Mouse (Mus musculus) cerebellum, postnatal 36 days (tissue): ENCODE measurements around the gene Crhr1.

Experiments used
- DNase-seq, 2 experiments: peaks; one replicate each; pipeline ENCODE4 v3.0.0; 2021 to 2022; ENCODE audit warnings: mixed read lengths in 2 of 2

The Crhr1 gene

DNA sequence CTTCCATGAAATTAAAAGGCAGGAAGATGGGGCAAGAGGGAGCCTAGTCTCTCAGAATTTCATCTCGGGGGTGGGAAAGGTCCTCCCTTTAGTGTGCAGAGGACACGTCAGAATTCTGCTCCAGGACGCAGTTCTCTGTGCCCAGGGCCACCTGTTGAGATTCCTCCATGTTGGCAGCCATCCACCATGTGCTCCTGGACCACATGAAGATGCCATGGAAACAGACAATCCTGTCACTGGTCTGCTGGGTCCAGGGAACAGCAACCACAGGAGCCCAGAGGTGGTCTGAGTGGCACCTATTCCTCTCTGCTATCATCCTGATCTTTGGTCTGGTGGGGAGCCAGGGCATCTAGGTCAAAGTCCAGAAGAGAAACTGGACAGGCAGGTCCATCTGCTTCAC is 6.3 kb downstream of the Crhr1 start:
- DNase-seq, result peak; percentile 55 to 62

DNA sequence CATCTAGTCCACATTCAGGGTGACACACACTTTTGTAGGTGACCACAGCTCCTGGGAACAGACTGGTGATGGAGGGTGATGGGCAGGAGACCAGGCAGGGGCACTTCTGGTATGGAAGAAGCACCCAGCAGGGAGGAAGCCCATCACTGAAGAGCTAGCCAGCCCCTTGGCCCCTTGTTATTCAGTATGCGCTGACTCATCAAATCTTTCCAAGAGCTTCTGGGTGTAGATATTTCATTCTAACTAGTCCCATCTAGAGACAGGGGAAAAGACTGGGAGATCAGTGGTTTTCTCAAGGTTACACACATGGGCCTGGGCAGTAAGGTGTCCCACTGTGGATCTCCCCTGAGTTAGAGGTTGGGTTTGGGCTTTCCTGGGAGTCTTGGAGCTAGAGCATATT is 12.3 kb downstream of the Crhr1 start:
- DNase-seq, result no peak

DNA sequence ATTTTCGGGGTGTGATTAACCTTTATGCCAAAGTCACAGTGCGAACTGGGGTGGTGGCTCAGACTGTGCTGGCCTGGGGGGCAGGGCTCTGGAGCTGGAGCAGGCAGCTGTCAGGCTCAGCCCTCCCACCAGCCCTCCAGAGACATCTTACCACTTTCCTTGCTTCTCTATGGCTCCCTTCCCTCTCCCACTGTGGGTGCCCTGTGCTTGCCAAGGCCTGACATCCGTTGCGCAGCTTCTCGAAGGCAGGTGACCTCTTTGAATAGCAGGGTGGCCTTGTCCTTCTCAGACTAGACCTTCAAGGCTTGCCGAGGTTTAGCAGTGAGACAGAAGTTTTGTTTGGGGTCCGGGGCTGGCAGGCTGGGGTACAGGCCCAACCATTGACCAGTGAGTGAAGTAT is 16.1 kb downstream of the Crhr1 start:
- DNase-seq, result peak; percentile 66 to 71

DNA sequence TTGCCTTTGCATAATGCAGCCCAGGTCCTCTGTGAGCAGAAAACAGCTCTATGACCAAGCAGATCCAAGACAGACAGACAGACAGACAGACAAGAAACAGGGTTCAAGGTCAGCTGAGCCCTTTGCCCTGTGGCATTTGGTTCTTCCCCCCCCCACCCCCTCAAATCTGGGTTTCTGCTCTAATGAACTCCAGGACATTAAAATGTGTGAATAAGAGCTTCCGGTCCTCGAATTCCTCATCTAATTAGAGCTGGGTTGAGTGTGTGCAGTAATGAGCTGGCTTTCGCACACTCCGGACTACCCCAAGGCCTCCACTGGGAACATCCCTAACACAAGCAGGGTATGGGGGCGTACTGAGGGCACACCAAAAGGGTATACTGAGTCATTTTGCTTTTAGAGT is 18.3 kb downstream of the Crhr1 start:
- no peak for DNase-seq

DNA sequence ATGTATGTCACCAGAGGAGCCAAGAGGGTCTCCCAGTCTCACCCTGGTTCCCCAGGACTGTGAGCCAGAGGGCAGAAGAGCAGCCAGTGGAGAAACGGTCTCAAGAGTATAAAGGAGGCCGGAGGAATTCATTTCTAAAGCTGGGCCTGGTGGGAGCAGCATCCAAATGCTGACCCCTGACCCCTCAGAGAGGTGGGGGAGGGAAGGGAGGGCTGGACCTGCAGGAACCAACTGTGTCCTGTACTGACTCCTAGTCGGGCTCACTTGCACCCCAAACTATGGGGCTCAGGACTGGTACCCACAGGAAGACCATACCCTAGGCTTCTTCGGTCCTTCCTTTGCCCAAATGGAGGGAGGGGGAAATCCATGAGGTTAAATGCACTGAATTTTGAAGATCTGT is 21.7 kb downstream of the Crhr1 start:
- no peak for DNase-seq

DNA sequence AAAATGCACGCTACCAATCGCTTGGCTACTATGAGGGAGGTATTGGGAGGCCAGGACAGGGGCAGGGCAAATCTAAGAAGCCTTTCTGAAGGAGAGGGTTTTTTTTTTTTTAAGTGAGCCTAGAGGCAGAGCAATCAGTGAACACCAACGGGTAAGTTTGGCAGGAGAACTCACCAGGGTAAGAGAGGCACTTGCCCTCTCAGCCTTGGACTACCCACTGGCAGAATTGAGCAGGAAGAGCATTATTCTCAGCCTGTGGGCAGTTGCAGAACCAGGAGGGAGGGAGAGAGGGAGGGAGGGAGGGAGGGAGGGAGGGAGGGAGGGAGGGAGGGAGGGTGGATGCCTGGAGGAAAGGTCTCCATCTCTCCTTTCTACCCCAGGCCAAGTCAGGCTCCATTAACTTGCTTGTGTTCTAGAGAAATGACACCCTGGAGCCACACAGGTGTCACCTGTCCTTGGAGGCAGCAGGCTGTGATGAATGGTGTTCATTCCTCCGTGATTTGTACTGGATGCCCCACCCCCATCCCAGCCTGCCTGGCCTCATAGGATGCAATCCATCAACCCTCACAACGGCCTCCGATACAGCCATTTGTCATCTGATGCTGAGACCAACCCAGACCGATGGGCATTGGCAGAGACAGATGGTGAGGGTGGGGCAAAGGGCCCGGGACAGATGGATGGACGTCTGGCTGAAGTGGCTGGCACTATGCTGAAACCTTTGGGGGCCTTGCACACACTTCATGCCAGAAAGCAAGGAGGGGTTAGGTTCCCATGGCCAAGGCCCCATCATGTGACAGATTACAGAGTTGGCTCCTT is 22.4 kb downstream of the Crhr1 start:
- peak; percentile 96 for DNase-seq

DNA sequence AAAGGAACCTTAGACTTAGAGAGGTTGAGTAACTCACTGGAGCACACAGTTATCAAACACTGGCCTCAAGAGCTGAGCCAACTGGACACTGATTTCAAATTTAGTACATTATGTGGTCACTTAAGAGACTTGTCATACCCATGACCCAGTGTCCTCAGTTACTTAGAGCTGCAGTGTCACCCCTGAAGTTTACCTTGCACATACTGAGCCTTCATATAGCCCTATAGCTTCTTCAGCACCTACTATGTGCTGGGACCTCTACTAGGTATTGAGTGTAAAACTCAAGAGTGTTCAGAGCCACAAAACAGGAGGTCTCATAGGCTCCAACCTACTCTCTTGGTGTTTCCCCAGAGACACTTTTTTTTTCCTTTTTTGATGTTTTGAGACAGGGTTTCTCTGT is 23.2 kb downstream of the Crhr1 start:
- DNase-seq, result no peak

DNA sequence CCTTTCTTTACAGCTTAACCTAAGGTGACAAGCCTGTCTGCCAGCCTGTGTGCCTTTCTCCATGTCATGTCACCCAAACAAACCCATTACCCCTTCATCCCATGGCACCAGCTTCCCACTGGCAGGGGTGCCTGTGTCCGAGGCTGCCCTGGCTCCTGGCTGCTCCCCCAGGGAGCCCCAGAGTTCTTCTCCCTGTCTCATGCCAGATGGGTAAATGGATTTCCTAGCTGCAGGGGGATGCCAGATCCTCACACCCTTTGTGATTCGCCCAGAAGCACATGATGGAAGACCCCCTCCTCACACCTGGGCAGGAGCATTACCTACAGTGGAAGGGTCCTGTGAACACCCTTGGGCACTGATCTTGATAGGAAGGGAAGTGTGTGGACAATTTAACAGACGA is 23.7 kb downstream of the Crhr1 start:
- DNase-seq, result no peak

DNA sequence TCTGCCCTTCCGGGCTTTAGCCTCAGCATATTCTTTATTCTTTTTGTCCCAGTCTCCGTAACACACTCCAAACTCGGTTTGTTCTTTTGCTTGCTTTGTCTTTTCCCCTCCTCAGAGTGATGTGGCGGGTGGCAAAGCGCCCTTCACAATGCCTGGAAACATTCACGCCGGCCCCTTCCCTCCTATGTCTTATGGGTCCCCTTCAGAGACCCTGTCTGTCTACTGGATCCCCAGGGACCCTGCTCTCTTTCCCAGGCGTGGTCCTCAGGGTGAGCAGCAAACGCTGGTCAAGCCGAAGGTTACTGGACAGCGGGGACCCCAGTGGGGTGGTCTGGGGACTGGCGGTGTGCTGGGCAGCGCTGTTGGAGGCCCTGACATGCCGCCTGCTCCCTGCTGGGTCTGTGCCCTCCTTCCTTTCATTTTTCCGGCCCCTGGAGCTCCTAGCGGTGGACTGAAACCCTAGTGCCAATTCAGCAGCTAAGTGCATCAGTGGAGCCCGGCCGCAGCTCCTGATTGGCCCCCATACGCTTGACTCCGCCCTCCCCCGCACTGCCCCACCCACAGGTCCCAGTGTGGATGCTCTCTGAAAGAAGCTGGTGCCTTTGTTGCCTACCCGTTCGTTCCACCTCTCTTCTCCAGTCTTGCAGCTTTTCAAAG is 25.1 kb downstream of the Crhr1 start:
- DNase-seq, result peak; percentile 87 to 91

DNA sequence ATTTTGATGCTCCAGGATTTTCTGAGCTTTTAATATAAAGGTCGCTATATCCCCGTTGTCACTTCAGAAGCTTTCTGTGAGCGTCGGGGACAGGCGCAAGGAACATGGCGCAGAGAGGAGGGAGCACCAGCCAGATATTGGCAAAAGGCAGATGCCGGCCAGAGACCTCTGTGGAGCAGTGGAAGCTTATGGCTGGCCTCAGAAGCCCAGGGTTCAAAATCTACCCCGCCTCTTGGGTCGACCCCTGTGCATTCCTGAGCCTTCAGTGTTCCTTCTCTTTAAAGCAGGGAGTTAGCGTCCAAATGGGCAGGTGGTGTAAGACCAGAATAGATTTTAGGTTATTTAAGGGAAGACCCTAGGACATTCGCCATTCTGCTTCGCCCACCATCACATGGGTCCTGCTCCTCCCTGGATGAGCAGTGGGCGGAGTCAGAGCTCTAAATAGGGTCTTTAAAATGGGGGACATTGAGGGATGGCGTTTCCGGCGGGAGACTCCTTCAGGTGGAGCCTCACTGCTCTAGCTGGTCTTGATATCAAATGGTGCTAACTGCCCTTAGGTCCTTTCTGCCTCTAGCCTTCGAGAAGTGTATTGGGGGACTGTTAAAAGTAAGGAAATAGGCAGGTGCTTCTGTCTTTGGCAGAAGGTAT is 25.7 kb downstream of the Crhr1 start:
- DNase-seq, result no peak

DNA sequence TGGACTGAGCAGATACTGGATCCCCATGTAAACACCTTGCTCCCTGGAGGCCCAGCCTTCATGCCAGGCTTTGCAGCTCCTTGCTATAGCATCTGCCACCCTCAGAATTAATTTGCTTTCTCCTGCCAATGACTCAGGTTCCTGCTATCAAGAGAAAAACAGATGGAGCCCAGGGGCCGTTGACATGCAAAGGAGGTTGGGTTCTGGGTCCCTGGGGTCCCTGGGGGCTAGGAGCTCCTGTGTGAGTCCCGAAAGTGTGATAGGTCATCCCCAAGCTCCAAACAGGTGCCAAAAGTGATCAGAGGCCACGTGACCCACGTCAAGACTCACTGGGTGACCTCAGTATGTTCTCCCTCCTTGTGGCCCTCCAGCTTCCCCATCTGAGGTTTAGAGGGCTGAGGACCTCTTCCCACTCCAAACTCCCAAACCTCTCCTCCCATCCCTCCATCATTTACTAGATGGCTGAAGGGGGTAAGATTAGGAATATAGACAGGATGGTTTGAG is 27.2 kb downstream of the Crhr1 start:
- DNase-seq, result no peak

DNA sequence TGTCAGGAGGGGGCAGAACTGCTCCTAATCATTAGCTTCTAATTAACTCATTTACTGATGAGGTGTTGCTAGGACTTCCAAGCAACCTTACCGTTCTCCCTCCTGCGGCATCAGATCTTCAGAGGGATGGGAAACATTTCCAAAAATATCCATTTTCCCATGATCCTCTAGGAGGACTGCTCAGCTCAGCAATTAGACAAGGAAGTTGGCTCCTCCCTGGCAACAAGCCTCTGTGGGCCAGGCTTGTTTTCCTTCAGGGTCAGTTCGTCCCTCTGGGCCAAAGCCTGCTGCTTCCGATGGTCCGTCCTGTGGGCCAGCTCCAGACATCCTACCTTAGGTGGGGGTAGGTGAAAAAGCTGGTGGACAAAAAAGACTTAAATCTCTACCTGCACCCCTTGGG is 28.5 kb downstream of the Crhr1 start:
- no peak for DNase-seq

DNA sequence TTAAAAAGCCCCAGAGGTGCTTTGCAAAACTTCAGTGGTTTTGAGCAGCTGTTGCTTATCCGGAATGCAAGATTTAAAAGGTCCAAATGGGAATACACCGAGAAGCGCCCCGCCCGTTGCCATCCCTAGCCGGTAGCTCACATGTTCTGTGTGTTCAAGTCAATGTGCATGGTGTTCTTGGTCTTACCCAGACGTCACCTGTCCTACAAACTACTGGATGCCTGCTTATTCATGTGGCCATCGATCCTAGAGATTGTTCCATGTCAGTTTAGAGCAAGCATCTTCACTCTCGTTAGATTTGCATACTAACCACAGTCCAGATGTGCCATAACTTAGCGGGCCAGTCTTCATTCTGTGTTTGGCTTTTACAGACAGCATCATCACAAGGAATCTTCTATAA is 31.6 kb downstream of the Crhr1 start:
- no peak for DNase-seq

DNA sequence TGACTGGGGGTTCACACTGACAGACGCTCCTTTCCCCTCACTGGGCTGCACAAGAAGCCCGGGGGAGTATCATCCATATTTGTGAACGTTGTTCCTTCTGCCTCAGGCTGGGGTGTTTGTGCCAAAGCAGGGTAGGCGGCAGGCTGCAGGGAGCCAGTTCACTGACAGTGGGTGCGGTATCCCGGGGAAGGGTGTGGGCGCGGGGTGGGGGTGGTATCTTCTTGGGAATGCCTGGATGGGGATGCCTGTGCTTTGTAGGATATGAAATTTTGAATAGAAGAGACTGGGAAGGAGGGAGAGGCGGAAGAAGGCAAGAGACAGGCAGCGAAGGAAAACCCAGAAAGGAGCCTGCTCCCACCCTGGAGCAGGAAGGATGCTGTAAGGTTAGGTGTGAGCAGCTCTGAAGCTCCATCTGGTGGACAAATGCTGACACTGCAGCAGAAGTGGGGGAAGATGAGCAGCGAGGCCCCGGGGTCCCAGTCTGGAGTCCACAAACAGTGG is 38.7 kb downstream of the Crhr1 start:
- peak; percentile 83 to 92 for DNase-seq

DNA sequence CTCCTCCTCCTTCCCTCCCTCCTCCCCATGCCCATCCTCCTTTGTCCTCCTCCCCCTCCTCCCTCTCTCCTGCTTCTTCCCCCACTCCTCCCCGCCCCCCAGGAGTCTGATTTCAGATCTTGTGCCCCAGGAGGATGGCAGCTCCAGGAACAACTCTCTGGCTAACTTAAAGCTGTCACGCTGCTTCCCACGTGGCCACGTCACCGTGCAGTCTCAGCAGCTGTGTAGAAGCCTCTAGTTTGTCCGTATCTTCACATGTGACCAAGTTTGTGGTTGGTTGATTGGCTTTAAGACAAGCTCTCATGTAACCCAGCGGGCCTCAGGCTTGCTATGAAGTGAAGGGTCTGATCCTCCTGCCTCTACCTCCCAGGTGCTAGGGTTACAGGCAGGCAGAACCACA is 46.2 kb downstream of the Crhr1 start:
- no peak for DNase-seq

DNA sequence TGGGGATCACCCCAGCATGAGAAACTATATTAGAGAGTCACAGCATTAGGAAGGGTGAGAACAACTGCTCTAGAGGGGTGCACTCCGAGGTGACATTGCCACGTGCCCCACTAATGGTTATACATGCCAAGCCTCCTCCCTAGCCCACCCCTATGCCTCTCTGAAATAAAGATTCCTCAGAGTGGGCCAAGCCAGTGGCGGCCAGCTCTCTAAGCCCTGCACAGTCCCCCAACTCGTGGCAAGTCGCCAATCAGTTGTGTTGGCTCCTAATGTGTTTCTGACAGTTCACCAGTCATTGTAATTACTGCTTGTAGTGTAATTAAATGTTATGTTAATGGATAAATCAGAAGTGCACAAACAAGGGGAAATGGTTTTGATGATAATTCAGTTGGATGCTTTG is 47.1 kb downstream of the Crhr1 start:
- no peak for DNase-seq

DNA sequence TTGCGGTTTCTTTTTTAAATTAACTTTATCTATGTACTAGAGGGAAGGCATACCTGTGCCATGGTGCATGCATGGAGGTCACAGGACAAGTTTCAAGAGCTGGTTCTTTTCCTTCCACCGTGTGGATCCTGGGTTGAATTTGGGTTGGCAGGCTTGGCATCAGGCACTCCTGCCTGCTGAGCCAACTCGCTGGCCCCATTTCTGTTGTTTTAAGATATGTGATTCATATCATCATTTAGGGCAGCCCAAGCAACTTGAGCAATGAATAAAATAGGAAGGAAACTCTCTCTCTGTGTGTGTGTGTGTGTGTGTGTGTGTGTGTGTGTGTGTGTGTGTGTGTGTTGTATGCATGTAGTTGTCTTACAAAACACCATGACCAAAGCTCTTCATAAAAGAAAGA is 49.5 kb downstream of the Crhr1 start:
- DNase-seq, result peak in 1 of 2 experiments; percentile 40

DNA sequence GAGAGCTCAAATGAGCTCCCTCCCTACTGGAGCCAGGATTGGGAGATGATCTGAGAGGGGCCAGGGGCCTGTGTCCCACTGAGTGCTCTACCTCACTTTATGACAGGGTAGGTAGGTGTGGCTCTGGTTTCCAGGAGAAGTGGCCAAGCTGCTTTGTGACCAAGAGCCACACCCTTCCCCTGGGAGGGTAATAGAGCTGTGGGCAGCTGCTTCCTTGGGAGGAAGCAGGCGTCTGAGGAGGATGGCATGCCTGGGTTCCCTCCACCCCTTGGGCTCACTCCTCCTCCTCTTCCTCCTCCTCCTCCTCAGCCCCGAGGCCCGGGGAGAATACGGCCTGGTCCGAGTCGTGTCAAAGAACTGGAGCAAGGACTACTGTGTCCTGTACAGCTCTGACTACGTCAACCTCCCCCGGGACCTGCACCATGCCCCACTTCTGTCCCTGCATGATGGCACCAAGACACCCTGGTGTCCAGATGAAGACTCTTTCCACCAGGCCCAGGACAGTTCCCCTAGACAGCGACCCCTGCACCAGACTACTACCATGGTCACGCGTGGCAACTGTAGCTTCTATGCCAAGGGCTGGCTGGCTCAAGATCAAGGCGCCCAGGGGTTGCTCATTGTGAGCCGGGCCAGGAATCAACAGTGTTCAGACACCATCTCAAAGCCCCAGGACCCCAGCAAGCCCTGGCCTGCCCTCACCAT is 53.6 kb downstream of the Crhr1 start, which contains the start of gene Sppl2c:
Sppl2c (plus strand) TSS at position 193 of the 702 bp plus-strand sequence.
- no peak for DNase-seq

DNA sequence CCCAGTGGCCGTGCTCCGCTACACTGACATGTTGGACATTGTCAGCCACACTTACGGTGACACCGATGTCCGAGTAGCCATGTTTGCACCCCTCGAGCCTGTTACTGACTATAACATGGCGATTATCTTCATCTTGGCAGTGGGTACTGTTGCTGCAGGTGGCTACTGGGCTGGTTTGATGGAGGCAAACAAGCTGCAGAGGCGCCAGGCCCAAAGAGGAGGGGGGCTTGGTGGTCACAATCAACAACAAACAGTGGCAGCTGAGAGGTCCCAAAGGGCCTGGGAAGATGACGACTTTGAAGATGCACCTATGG is 54.1 kb downstream of the Crhr1 start:
- DNase-seq, result no peak

DNA sequence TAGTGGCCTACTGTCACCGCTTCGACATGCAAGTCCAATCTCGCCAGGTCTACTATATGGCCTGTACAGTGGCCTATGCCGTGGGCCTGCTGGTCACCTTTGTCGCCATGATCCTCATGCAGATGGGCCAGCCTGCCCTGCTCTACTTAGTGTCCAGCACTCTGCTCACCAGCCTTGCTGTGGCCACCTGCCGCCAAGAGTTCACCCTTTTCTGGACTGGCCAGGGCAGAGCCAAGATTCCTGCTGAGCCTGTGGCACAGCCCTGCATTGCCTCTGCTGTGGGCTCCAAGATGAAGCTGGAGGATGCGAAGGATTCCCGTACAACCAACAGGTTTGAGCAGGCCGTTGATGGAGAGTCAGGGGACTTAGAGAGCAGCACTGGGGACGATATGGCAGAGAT is 55.1 kb downstream of the Crhr1 start:
- peak; percentile 41 to 46 for DNase-seq

DNA sequence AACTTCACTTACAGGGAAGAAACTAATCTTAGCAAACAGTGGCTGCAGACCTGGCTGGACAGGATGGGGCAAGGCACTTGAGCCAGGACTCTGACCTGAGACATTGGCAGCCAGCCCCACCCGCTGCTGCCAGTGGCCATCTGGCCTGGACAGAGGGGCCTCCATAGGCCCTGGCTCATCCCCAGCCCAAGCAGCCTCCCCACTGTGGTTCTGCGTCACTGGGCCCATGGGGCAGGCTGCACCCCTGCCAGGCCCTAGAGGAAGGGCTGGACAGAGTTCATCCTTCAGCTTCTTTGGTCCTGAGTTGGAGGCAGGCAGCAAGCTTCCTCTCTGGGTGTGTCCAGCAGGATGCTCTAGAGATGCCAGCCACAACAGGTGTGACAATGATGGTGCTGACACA is 57.4 kb downstream of the Crhr1 start:
- peak; percentile 92 to 93 for DNase-seq

DNA sequence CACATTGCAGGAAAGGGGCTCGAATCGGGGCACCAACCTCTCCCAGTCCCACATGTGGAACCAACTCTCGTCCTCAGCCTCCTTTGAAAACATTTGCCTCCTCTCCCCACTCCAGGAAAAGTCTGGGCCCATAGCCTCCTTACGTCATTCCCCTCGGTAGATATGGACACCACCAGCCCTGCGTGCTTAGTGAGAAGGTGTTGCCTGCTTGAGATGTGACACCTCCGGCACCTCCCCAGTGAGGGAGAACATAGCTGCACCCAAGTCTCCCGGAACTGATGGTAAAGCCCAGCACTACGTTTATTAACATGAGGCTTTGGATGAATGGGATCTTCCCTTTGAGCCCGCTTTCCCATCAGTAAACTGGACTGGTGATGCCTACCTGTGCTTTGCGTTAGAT is 62.7 kb downstream of the Crhr1 start:
- no peak for DNase-seq

DNA sequence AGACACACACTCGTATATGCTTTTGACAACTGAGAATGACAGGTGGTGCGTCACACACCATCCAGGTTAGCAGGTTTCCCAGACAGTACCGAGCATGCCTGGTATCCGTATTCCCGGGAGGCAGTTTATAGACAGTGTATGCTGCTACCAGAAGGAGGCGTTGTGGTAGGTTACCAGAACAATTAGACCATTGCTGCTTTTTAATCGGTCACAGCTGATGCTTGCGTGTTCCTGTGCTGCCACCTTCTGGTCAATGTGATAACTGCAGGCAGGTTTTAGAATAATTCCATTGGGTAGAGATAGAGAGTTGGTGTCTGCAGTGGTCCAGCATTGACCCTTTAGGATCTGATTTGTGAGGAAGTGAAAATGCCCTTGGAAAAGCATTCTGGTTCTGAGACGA is 63.1 kb downstream of the Crhr1 start:
- DNase-seq, result peak; percentile 89 to 99
